Mouse (Mus musculus) T-cell, adult 66 days (primary cell): ENCODE measurements around the gene Foxp4. TPM values are rescaled to one million over a fixed set of nuclear protein-coding genes. Genes with fewer than 3 reads are reported as not detected.

ENCODE experiments used
- total RNA-seq, 2 experiments: library from RNA; stranded (reverse); gene quantifications; 3 replicates in 1 of 2; 4 replicates in 1 of 2; pipeline ENCODE4 v1.2.4; 2023

The Foxp4 gene
- 10 to 100 TPM; 71.4 to 72.8 TPM for total RNA-seq

GRCm38 (mm10) chr17:47924383-47925339, at the start of gene Foxp4:
Gene Foxp4, minus strand, starts transcription at chr17:47924645.

GRCm38 (mm10) chr17:47834482-47834767, 90.0 kb downstream of the Foxp4 start, which contains the start of gene Mdfi:
Gene Mdfi, minus strand, starts transcription at chr17:47834691.

Other genes with a start within 250 kb of the Foxp4 start
- 100 to 1,000 TPM; 123 to 146 TPM for gene Tomm6, start 236.3 kb downstream of the Foxp4 start, total RNA-seq
- gene Frs3, start 235.6 kb downstream of the Foxp4 start, total RNA-seq: 1 to 10 TPM; 1.6 to 3.8 TPM
- not detected for gene Gm21981, start 230.2 kb downstream of the Foxp4 start, total RNA-seq
- gene Prickle4, start 229.9 kb downstream of the Foxp4 start, total RNA-seq: under 1 TPM in 1 of 2 experiments, not detected in 1; 0.80 TPM
- not detected for gene Pgc, start 197.8 kb downstream of the Foxp4 start, total RNA-seq
- gene Tfeb, start 187.6 kb downstream of the Foxp4 start, total RNA-seq: 10 to 100 TPM; 29.8 to 35.4 TPM
- not detected for gene Mdfi, start 90.0 kb downstream of the Foxp4 start, total RNA-seq
- not detected for gene 1700122O11Rik, start 113.6 kb upstream of the Foxp4 start, total RNA-seq
- gene 1700067P10Rik, start 164.7 kb upstream of the Foxp4 start, total RNA-seq: not detected
- gene 9830107B12Rik, start 221.6 kb upstream of the Foxp4 start, total RNA-seq: not detected
- under 1 TPM in 1 of 2 experiments, not detected in 1; 0.79 TPM for gene A530064D06Rik, start 242.6 kb upstream of the Foxp4 start, total RNA-seq